Mouse (Mus musculus): Measurements from ENCODE around the gene Gm10642.
A peak's percentile ranks its signal among the peaks of the same experiment; 100 is the strongest.

The Gm10642 gene

GRCm38 (mm10) chr9:70673656-70674055 is 17.6 kb downstream of the Gm10642 start:
- no peak for DNase-seq (ENCODE audit: low read depth)

DNA sequence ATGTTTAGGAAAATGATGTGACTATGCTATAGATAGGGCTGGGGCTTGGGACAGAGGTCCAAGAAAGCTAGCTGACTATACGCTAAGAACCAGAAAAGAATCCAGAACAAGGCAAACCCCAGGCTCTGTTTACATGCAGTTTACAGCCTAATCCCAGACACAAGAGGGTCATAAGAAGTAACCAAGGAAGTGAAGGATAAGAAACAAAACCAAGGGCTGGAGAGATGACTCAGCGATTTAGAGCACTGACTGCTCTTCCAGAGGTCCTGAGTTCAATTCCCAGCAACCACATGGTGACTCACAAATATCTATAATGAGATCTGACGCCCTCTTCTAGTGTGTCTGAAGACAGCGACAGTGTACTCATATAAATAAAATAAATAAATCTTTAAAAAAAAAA is 19.1 kb downstream of the Gm10642 start:
- DNase-seq (ENCODE audit: low read depth) = no peak

GRCm38 (mm10) chr9:70675961-70676360 is 19.9 kb downstream of the Gm10642 start:
- no peak for DNase-seq (ENCODE audit: low read depth)

GRCm38 (mm10) chr9:70678682-70679131 is 22.7 kb downstream of the Gm10642 start, which contains the start of gene Adam10:
Gene Adam10 (plus strand): TSS chr9:70678997.
- DNase-seq (ENCODE audit: low read depth) = peak; percentile 98

DNA sequence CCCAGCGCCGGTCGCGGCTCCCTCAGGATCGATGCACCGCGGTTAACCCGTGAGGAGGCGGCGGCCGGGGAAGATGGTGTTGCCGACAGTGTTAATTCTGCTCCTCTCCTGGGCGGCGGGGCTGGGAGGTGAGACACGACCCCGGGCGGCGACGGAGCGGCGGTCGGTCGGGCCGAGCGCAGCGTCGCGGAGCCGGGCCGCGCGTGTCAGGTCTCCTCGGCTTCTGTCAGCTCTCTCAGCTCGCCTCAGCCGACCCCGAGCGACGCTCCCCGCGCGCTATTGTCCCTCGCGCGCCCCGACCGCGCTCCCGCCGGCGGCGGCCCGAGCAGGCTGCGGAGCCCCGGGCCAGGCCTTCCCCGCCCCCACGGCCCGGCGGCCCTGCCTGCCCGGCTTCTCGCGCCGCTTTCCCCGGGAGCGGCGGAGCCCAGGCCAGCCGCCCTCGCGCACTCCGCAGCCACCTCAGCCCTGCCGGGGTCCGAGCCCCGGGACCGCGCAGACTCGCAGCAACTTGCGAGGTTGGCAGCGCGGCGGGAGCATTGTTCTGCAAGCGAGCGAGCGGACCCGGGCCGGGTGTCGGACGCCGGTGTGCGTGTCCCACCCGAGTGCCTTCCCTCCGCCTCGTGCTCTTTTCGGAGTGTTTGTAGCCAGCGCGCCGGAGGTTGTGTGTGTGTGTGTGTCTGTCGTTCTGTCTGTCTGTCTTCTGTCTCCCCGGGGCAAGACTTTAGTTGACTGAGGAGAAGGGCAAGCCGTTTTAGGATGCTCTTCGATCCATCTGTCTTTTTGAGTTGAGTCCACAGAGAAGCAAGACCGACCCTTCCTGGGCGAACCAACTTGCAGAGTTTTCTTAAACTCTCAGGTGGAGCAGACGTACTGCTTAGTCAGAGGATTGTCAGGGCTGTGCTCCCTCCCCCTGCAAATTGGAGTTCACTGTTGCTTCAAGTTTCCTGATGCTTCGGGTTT is 23.4 kb downstream of the Gm10642 start:
- DNase-seq (ENCODE audit: low read depth) = peak; percentile 59

DNA sequence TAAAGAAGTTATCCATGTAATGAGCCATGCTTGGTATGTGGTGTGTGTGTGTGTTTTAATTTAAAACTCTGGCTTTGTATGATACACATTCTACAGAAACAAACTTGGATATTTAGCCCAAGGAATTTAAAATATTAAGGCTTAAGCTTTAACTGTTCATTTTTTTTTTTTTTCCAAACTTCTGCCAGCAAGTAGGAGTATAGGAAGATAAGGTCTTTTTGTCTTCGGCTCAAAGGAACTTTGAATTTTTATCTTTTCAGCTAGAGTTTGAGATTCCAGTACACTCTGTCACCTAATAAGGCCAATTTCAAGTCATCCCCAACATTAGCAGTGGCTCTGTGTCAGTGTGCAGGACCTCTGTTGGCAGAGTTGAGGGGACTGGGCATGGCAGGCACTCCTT is 26.2 kb downstream of the Gm10642 start:
- DNase-seq (ENCODE audit: low read depth) = no peak

- DNase-seq (ENCODE audit: low read depth) = no peak
These were observed 32.4 kb downstream of the Gm10642 start for GRCm38 (mm10) chr9:70688301-70688968.

DNA sequence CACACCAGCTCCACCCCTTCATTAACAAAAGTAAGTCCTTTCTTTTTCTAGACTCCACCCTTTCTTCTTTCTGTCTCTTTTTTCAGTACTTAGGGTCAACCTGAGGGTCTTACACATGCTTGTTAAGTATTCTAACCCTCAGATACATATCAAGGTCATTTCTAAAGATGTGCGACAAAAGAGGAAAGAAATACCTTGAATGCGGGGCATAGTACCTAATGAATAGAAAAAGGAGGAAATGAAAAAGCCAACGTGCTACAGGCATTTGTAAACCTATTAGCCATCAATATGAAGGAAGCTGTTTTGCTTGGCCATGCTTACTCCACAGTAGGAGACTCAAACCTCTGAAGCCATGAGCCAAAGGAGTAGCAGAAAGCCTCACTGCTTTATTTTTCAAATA is 33.9 kb downstream of the Gm10642 start:
- no peak for DNase-seq (ENCODE audit: low read depth)

DNA sequence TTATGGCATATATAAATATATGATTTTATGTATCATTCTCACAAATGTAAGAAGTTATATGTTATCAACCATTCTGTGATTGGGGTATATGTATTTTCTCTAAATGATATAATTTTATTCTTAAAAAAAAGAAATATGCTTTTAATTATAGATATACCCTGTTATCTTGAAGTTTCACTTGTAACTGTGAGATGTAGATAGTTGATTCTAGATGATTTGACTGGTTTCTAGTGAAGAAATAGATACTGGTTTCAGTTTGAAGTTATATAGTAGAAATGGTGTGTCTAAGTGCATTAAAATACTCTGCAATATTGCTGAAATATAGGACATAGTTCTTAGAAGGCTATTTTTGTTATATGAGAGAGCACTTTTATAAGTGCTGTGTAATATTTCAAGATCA is 34.5 kb downstream of the Gm10642 start:
- DNase-seq (ENCODE audit: low read depth) = no peak

- no peak for DNase-seq (ENCODE audit: low read depth)
These were observed 36.0 kb downstream of the Gm10642 start for GRCm38 (mm10) chr9:70691772-70692693.

DNA sequence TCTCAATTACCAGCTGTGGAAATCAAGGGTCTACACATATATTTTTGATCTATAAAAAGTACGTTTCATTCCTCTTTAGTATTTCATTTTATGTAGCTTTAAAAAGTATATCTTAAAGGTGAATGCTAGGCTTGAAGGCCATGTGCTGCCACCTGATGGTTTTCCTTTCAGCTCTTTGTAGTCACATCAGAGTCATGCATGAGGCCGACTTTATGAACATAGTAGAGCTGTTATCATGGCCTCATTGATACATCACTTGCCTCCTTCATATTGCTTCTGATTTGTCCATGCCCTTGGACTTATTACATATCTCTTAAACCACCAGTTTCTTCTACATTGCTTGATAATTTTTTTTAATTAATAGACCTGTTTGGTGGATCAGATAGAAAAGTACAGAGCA is 39.7 kb downstream of the Gm10642 start:
- DNase-seq (ENCODE audit: low read depth) = peak; percentile 53

DNA sequence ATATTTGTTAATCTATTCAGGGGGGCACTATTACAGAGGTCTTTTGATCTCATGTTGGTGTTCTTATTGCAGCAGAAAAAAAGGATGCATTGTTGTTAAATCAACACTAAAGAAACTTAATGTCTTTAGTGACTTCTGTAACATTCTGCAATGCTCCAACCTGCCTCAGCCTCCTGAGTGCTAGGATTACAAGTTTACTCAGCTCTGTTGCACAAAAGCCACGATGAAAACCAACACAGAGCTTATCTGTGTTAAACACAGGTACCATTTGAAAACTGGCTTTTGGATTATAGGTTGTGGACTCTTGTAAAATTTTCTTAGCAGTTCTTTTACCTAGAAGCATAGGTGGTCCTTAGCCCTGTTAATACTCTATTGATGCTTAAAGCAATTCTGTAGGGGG is 42.0 kb downstream of the Gm10642 start:
- DNase-seq (ENCODE audit: low read depth) = no peak

DNA sequence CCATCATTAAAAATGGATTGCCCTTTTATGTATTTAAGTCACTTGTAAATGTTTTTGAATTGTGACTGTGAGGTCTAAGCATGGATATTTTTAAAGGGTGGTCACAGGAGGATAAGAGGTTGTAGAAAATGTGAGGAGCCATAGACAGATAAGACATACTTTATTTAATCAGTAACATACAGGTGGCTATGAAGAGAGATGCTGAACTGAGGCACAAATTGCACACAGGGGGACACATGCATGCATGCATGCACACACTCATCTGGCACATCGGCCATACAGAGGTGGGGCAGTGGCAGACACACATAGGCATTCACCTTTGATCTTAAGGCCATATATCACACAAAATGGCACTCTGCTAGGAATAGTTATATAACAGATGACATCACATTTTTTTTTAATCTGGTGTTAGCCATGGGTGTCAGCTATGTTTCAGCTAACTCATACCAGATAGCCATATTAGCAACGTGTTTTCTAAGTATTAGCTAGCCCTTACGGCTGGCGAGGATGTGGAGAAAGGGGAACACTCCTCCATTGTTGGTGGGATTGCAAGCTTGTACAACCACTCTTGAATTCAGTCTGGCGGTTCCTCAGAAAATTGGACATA is 47.6 kb downstream of the Gm10642 start:
- no peak for DNase-seq (ENCODE audit: low read depth)

- no peak for DNase-seq (ENCODE audit: low read depth)
These were observed 50.4 kb downstream of the Gm10642 start for GRCm38 (mm10) chr9:70706444-70706843.
